Mouse (Mus musculus) megakaryocyte, embryonic 14.5 days (primary cell): ENCODE data around the gene Phlda3.

ENCODE experiments used
- FLI1 ChIP-seq: IDR thresholded peaks from 2 replicates; pipeline ENCODE4 v1.6.1; 2012; ENCODE audit warnings: low read length, inconsistent platforms, mixed read lengths
- GATA1 ChIP-seq: IDR thresholded peaks from 3 replicates; pipeline ENCODE4 v1.6.1; 2012; ENCODE audit warnings: mixed read lengths, low read length, inconsistent platforms, borderline replicate concordance

DNA sequence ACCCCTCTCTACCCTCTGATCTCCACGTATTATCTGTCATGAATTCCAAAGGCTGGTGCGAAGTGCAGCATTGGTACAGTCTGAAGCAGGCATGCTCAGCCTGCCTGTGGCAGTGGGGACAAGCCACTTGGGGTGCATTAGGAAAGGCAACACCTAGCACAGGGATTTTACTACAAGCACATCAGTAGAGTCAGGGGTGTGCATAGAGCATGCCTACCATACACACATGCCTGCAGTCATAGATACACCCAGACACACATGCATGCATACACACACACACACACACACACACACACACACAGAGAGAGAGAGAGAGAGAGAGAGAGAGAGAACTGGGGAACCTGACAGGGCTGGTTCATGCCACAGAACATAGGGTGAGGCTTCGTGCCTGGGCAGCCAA lies 46.3 kb downstream of the Phlda3 start:
- TF ChIP-seq GATA1 (no peak), FLI1 (no peak)
